Mouse (Mus musculus) E14TG2a.4 (cell line): Measurements from ENCODE around the gene Carm1.

ENCODE experiments used
- CTCF ChIP-seq: conservative IDR thresholded peaks from 2 replicates; pipeline ENCODE4 v1.5.1; 2014; ENCODE audit warnings: low read length
- NANOG ChIP-seq: IDR thresholded peaks from 2 replicates; pipeline ENCODE4 v1.6.1; 2014; ENCODE audit warnings: borderline replicate concordance, low read length, mixed read lengths

GRCm38 (mm10) chr9:21616232-21616781 is 69.6 kb downstream of the Carm1 start:
- TF ChIP-seq CTCF (no peak), NANOG (no peak)
